Mouse (Mus musculus): Measurements from ENCODE around the gene Clec4b2. TPM values are rescaled to one million over a fixed set of nuclear protein-coding genes. Genes with fewer than 3 reads are reported as not detected.
"Not testable (repeated sequence)": the region's sequence is repeated elsewhere in the genome, so short reads cannot be mapped to it uniquely, and the experiment has no call there.

The Clec4b2 gene
- polyA plus RNA-seq, 1 experiment from 2014 or later: not detected

GRCm38 (mm10) chr6:123227519-123228166 lies 55.0 kb downstream of the Clec4b2 start:
- WGBS: 57% methylated on average over 2 of the region's 2 CpGs
- H3K9me3 ChIP-seq: 0 out of 2 replicates have a peak, but pooled peaks cover 4% of the 10 kb centered on the region
- ATAC-seq (ENCODE audit: insufficient number of reproducible peaks, insufficient read depth, low FRiP score, low TSS enrichment, low read depth): no peak
- no peaks in the 10 kb centered on the region for H3K4me1 ChIP-seq (replicated peaks)
- no peak overlapping the region for H3K4me2 ChIP-seq
- no peaks in the 10 kb centered on the region for H3K36me3 ChIP-seq
- no peaks in the 10 kb centered on the region for H3K27me3 ChIP-seq
- H3K9ac ChIP-seq (replicated peaks): no peak overlapping the region
- H3K4me3 ChIP-seq (replicated peaks): no peak overlapping the region
- H3K27ac ChIP-seq: no peak overlapping the region

- Histone ChIP-seq H3K9me3 (no peaks in the 10 kb centered on the region), H3K4me1 (replicated peaks) (no peaks in the 10 kb centered on the region), H3K27me3 (no peaks in the 10 kb centered on the region), H3K27ac (no peak within 1 kb of the TSS), H3K9ac (replicated peaks) (no peak within 1 kb of the TSS), H3K4me2 (no peak within 1 kb of the TSS), H3K36me3 (no peaks in the 10 kb centered on the region), H3K4me3 (replicated peaks) (no peak within 1 kb of the TSS)
- no peak for ATAC-seq (ENCODE audit: insufficient number of reproducible peaks, insufficient read depth, low FRiP score, low TSS enrichment, low read depth)
- 72% methylated on average over 3 of the region's 3 CpGs for WGBS
Observed at GRCm38 (mm10) chr6:123229644-123230043, 57.0 kb downstream of the Clec4b2 start, which contains the start of gene Clec4n. TSS of gene Clec4n (plus strand) at chr6:123229843.

- Histone ChIP-seq H3K9ac (replicated peaks) (no peak overlapping the region), H3K36me3 (no peaks in the 10 kb centered on the region), H3K4me2 (no peak overlapping the region), H3K9me3 (no peaks in the 10 kb centered on the region), H3K27ac (no peak overlapping the region), H3K27me3 (no peaks in the 10 kb centered on the region), H3K4me3 (replicated peaks) (no peak overlapping the region), H3K4me1 (replicated peaks) (no peaks in the 10 kb centered on the region)
- WGBS: 63% methylated on average over 2 of the region's 2 CpGs
- ATAC-seq (ENCODE audit: insufficient number of reproducible peaks, insufficient read depth, low FRiP score, low TSS enrichment, low read depth): no peak
Observed at GRCm38 (mm10) chr6:123231149-123231548, 58.5 kb downstream of the Clec4b2 start.

GRCm38 (mm10) chr6:123237582-123237981 lies 64.9 kb downstream of the Clec4b2 start:
- Histone ChIP-seq H3K36me3 (no peaks in the 10 kb centered on the region), H3K4me1 (replicated peaks) (no peaks in the 10 kb centered on the region), H3K4me3 (replicated peaks) (no peak overlapping the region), H3K9ac (replicated peaks) (no peak overlapping the region), H3K27ac (no peak overlapping the region), H3K9me3 (no peaks in the 10 kb centered on the region), H3K27me3 (no peaks in the 10 kb centered on the region), H3K4me2 (no peak overlapping the region)
- ATAC-seq (ENCODE audit: insufficient number of reproducible peaks, insufficient read depth, low FRiP score, low TSS enrichment, low read depth): no peak

GRCm38 (mm10) chr6:123244201-123244600 lies 71.5 kb downstream of the Clec4b2 start:
- H3K27ac ChIP-seq: no peak overlapping the region
- no peak for ATAC-seq (ENCODE audit: insufficient number of reproducible peaks, insufficient read depth, low FRiP score, low TSS enrichment, low read depth)
- no peak overlapping the region for H3K4me2 ChIP-seq
- no peaks in the 10 kb centered on the region for H3K27me3 ChIP-seq
- H3K36me3 ChIP-seq: no peaks in the 10 kb centered on the region
- no peak overlapping the region for H3K9ac ChIP-seq (replicated peaks)
- no peaks in the 10 kb centered on the region for H3K9me3 ChIP-seq
- WGBS: 86% methylated on average over 5 of the region's 5 CpGs
- H3K4me3 ChIP-seq (replicated peaks): no peak overlapping the region
- H3K4me1 ChIP-seq (replicated peaks): no peaks in the 10 kb centered on the region

- not testable (repeated sequence) for H3K4me3 ChIP-seq (replicated peaks); H3K9ac ChIP-seq (replicated peaks); H3K4me2 ChIP-seq; H3K27me3 ChIP-seq; ATAC-seq (ENCODE audit: insufficient number of reproducible peaks, insufficient read depth, low FRiP score, low TSS enrichment, low read depth); H3K27ac ChIP-seq; H3K4me1 ChIP-seq (replicated peaks); H3K9me3 ChIP-seq; H3K36me3 ChIP-seq
- 86% methylated on average over 2 of the region's 2 CpGs for WGBS
Observed at GRCm38 (mm10) chr6:123248862-123249261, 76.2 kb downstream of the Clec4b2 start.

GRCm38 (mm10) chr6:123252735-123253134 lies 80.0 kb downstream of the Clec4b2 start:
- H3K9me3 ChIP-seq: peaks cover 14% of the 10 kb centered on the region; the same call in 1 of the 2 replicates
- no peak for ATAC-seq (ENCODE audit: insufficient number of reproducible peaks, insufficient read depth, low FRiP score, low TSS enrichment, low read depth)
- H3K27ac ChIP-seq: no peak overlapping the region
- H3K4me1 ChIP-seq (replicated peaks): no peaks in the 10 kb centered on the region
- no peaks in the 10 kb centered on the region for H3K36me3 ChIP-seq
- H3K9ac ChIP-seq (replicated peaks): no peak overlapping the region
- H3K27me3 ChIP-seq: no peaks in the 10 kb centered on the region
- no peak overlapping the region for H3K4me3 ChIP-seq (replicated peaks)
- no peak overlapping the region for H3K4me2 ChIP-seq

Other genes with a start within 250 kb of the Clec4b2 start
- 0.48 and 0.97 TPM in 2 replicates for gene Clec4a3, start 220.4 kb upstream of the Clec4b2 start, polyA plus RNA-seq (2016; fragmentation: Nextera tagmentation; extraction: Ambion mirVana)
- not detected in 2 replicates for gene Clec4a4, start 182.5 kb upstream of the Clec4b2 start, polyA plus RNA-seq (2016; fragmentation: Nextera tagmentation; extraction: Ambion mirVana)
- not detected in 2 replicates for gene Clec4b1, start 122.9 kb upstream of the Clec4b2 start, polyA plus RNA-seq (2016; fragmentation: Nextera tagmentation; extraction: Ambion mirVana)
- gene Clec4a2, start 66.5 kb upstream of the Clec4b2 start, polyA plus RNA-seq (2016; fragmentation: Nextera tagmentation; extraction: Ambion mirVana): 0.78 and 1.0 TPM in 2 replicates
- 0.35 TPM in 2 replicates for gene Clec4n, start 57.0 kb downstream of the Clec4b2 start, polyA plus RNA-seq (2016; fragmentation: Nextera tagmentation; extraction: Ambion mirVana)
- not detected in 2 replicates for gene Clec4d, start 89.2 kb downstream of the Clec4b2 start, polyA plus RNA-seq (2016; fragmentation: Nextera tagmentation; extraction: Ambion mirVana)
- gene Clec4e, start 117.0 kb downstream of the Clec4b2 start, polyA plus RNA-seq (2016; fragmentation: Nextera tagmentation; extraction: Ambion mirVana): not detected in 2 replicates
- not detected in 2 replicates for gene Vmn2r19, start 135.4 kb downstream of the Clec4b2 start, polyA plus RNA-seq (2016; fragmentation: Nextera tagmentation; extraction: Ambion mirVana)
- not detected in 2 replicates for gene Vmn2r20, start 245.2 kb downstream of the Clec4b2 start, polyA plus RNA-seq (2016; fragmentation: Nextera tagmentation; extraction: Ambion mirVana)